Mouse (Mus musculus) cerebellum, postnatal 36 days (tissue): ENCODE results near the gene Rbm14.
A peak's percentile ranks its signal among the peaks of the same experiment; 100 is the strongest.
"Not testable (repeated sequence)": the region's sequence is repeated elsewhere in the genome, so short reads cannot be mapped to it uniquely, and the experiment has no call there.

ENCODE experiments used
- DNase-seq, 2 experiments: peaks; one replicate each; pipeline ENCODE4 v3.0.0; 2021 to 2022; ENCODE audit warnings: mixed read lengths in 2 of 2

Gene Rbm14

GRCm38 (mm10) chr19:4812334-4812949 lies 1.0 kb upstream of the Rbm14 start:
- not testable (repeated sequence) for DNase-seq

- DNase-seq = no peak
These were observed 442 bp upstream of the Rbm14 start for GRCm38 (mm10) chr19:4811909-4812242.

- no peak for DNase-seq
These were observed 730 bp downstream of the Rbm14 start for GRCm38 (mm10) chr19:4810746-4811062.

GRCm38 (mm10) chr19:4810309-4810708 lies 1.1 kb downstream of the Rbm14 start:
- DNase-seq = no peak

- DNase-seq = peak in 1 of 2 experiments; percentile 19
These were observed 8.2 kb downstream of the Rbm14 start for GRCm38 (mm10) chr19:4803283-4803682.

GRCm38 (mm10) chr19:4802691-4803091 lies 8.7 kb downstream of the Rbm14 start:
- DNase-seq = peak; percentile 39 to 48

GRCm38 (mm10) chr19:4799083-4799482 lies 12.4 kb downstream of the Rbm14 start:
- no peak for DNase-seq

- no peak for DNase-seq
These were observed 13.6 kb downstream of the Rbm14 start for GRCm38 (mm10) chr19:4797846-4798245.

GRCm38 (mm10) chr19:4795929-4796328 lies 15.5 kb downstream of the Rbm14 start:
- DNase-seq = no peak

GRCm38 (mm10) chr19:4793831-4794422 lies 17.5 kb downstream of the Rbm14 start, which contains the start of gene Rbm4:
Gene Rbm4 (minus strand): TSS chr19:4793901.
- DNase-seq = peak; percentile 96 to 99

- DNase-seq = no peak
These were observed 18.1 kb downstream of the Rbm14 start for GRCm38 (mm10) chr19:4793281-4793830.

- DNase-seq = no peak
These were observed 25.1 kb downstream of the Rbm14 start for GRCm38 (mm10) chr19:4786313-4786712.

GRCm38 (mm10) chr19:4785206-4785605 lies 26.2 kb downstream of the Rbm14 start:
- no peak for DNase-seq

- DNase-seq = no peak
These were observed 28.5 kb downstream of the Rbm14 start for GRCm38 (mm10) chr19:4782891-4783290.

- no peak for DNase-seq
These were observed 38.6 kb downstream of the Rbm14 start for GRCm38 (mm10) chr19:4772785-4773184.

GRCm38 (mm10) chr19:4767507-4768148 lies 43.8 kb downstream of the Rbm14 start:
- DNase-seq = no peak

- peak; percentile 64 to 70 for DNase-seq
These were observed 48.6 kb downstream of the Rbm14 start for GRCm38 (mm10) chr19:4762876-4763275.

GRCm38 (mm10) chr19:4760544-4760943 lies 50.9 kb downstream of the Rbm14 start:
- not testable (repeated sequence) for DNase-seq

- no peak for DNase-seq
These were observed 54.5 kb downstream of the Rbm14 start for GRCm38 (mm10) chr19:4756921-4757320.

- peak; percentile 94 to 99 for DNase-seq
These were observed 55.1 kb downstream of the Rbm14 start, which contains the start of gene Rbm4b for GRCm38 (mm10) chr19:4756193-4756911. Gene Rbm4b (plus strand): TSS chr19:4756497.

- peak; percentile 92 to 93 for DNase-seq
These were observed 55.8 kb downstream of the Rbm14 start for GRCm38 (mm10) chr19:4755565-4756192.
